Mouse (Mus musculus): ENCODE results near the gene Tdpoz3.
"Not testable (repeated sequence)": the region's sequence is repeated elsewhere in the genome, so short reads cannot be mapped to it uniquely, and the experiment has no call there.

DNA sequence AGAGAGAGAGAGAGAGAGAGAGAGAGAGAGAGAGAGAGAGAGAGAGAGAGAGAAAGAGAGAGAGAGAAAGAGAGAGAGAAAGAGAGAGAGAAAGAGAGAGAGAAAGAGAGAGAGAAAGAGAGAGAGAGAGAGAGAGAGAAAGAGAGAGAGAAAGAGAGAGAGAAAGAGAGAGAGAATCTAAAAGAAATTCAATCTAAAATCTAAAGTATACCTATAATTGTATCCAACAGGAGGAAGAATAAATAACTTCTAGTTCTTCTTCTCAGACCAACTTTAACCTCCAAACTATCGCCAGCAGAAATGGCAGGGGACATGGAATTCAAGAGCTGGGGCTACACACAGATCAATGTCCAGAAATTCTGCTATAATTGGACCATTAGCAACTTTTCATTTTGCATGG lies at the start of gene Tdpoz3:
- not testable (repeated sequence) for TF ChIP-seq EP300, CTCF (IDR thresholded peaks at IDR 0.05; ENCODE audit: low read depth)

Data from heart, postnatal 0 days (tissue).